Mouse (Mus musculus) adrenal gland, adult (tissue): ENCODE results near the gene Zfp36.

Experiments
- DNase-seq, 2 experiments: peaks; one replicate each; pipeline ENCODE4 v3.0.0; 2022 to 2023; ENCODE audit warnings: low spot score in 1 of 2; ENCODE audit not compliant: inconsistent age in 2 of 2

Gene Zfp36

DNA sequence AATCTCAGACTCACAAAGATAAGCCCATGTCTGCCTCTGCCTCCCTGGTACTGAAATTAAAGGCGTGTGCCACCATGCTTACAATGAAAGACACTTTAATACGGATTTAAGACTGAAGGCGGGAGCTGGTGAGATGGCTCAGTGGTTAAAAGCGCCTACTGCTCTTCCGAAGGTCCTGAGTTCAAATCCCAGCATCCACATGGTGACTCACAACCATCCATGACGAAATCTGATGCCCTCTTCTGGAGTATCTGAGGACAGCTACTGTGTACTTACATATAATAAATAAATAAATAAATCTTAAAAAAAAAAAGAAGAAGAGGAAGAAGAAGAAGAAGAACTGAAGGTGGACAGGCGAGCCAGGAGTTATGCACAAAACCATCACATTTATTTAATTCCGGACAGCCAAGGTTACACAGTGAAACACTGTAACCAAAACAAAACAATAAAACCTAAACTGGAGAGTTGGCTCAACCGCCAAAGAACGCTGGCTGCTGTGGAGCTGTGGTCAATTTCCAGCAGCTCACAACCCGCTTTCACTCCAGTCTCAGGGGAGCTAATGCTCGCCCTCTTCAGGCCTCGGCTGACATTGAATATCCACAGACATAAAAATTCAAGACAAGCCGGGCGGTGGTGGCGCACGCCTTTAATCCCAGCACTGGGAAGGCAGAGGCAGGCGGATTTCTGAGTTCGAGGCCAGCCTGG, 40.7 kb downstream of the Zfp36 start:
- DNase-seq: peak; percentile 78 to 91

DNA sequence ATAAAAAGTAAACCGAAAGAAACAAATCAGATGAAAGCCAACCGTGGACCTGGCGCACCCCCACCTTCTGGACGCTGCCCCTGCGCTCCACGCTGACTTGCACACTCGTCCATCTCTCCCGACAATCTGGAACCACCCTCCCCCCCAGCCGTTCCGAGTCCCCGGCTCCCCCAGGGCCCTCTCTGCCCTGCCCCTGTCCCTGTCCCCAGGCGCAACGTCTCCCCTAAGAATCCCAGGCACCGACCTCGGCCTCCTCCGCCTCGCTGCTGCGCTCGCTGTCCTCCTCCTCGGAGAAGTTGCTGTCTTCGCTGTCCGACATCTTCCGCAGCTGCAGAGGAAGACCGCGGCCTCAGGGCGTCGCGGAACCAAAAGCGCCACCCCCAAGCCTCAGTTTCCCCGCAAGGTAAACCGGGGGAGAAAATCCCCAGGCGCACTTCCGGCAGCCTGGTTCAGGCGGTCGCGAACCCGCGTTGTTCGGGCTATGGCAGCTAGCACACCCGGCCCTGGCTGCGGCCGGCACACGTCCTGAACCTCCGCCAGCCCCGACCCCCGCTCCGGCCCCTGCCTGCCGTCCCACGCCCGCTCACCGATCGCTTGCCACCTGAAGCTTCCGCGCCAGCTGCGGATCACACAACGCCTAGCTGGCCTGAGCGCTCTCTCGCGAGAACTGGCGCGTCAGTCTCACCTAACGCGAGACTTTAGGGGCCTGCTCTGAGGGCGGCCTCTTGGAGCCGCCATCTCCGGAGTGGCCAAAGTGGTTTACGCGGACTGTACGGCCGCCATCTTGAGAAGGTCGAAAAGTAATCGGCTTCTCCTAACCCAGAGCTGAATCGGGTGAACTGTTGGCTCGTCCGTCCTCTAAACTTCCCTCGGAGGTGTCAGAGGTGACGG, 41.7 kb downstream of the Zfp36 start, which contains the start of gene Supt5:
Gene Supt5 (minus strand): TSS at position 639 of the 891 bp plus-strand sequence.
- DNase-seq: peak; percentile 97 to 99

DNA sequence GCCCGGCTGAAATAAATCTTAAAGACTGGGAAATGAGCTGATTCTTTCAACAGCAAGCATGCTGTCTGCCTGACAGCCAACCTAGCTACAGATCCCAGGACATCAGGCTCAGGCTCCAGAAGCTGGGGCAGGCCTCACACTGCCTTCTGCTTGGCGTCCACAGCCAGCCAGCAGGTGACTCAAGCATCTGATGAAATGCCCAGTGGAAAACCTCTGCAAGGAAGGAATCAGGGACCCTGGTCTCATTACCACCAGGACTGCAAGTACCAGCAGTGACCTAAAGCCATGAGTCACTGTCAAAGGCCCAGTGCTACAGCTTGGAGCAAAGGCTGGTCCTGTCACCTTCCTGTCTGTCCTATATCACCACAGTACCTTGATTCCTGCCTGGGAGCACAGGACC, 44.6 kb downstream of the Zfp36 start:
- peak; percentile 76 to 78 for DNase-seq

DNA sequence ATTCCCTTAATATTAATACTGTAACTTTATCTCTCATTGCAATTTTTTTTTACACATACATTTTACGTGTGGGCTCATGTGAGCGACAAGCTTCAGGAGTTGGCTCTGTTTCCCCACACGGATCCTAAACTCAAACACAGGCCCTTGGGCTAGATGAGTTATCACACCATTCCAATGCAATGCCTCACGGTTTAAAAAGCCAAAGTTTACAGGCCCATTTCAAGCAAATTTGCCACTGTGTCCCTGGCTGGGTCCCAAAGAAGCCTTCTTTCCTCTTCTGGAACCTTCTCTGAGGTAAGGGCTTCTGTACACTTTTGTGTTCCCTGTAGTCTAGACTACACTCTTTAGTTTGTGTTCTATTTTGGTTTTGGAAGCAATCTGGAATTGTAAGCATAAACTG, 45.5 kb downstream of the Zfp36 start:
- DNase-seq: peak in 1 of 2 experiments; percentile 68

DNA sequence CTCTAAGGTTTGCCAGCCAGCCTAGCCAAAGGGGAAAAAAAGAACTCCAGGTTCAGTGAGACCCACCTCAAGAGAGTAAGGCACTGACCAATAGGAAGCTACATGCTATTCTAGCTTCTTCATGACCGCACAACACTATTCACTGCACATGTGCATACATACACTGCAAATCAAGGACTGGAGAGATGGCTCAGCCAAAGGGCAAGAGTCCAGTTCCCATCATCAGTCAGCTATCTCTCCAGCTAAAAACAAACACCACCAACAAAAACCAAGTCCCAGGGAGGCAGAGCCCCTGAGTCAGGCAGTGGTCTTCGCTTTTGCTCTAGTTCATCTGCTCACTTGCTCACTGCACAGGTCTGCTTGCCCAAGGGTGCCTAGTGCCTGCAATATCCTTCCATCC, 51.8 kb downstream of the Zfp36 start:
- no peak for DNase-seq
